Mouse (Mus musculus) cerebellum, adult 2 months (tissue): Measurements from ENCODE around the gene Dusp18. TPM values are rescaled to one million over a fixed set of nuclear protein-coding genes. Genes with fewer than 3 reads are reported as not detected.

Experiments
- DNase-seq, 2 experiments: peaks; one replicate each; pipeline ENCODE4 v3.0.0; 2021
- H3K27ac ChIP-seq: fragments of 200-500 bp; 2 replicates; pipeline ENCODE4 v1.5.1; 2012; ENCODE audit warnings: low read length, control low read depth, inconsistent platforms; ENCODE audit not compliant: insufficient read depth
- H3K27me3 ChIP-seq: fragments of 200-500 bp; 2 replicates; pipeline ENCODE4 v1.6.1; 2012; ENCODE audit warnings: inconsistent platforms, mild to moderate bottlenecking, low read length, moderate library complexity; ENCODE audit not compliant: control insufficient read depth, insufficient read depth
- H3K4me1 ChIP-seq: fragments of 200-500 bp; 2 replicates; pipeline ENCODE4 v1.6.1; 2011; ENCODE audit warnings: low read length; ENCODE audit not compliant: control insufficient read depth, insufficient read depth
- H3K4me3 ChIP-seq: fragments of 200-500 bp; replicated peaks from 2 replicates; pipeline ENCODE3; 2011; ENCODE audit warnings: mild to moderate bottlenecking, low read depth, low read length, control low read depth; ENCODE audit not compliant: insufficient read depth
- CTCF ChIP-seq: fragments of 200-500 bp; IDR thresholded peaks from 2 replicates; pipeline ENCODE4 v1.5.1; 2011; ENCODE audit warnings: low read depth, mild to moderate bottlenecking, control low read depth, low read length, moderate library complexity, borderline replicate concordance; ENCODE audit not compliant: insufficient read depth
- POLR2A ChIP-seq: fragments of 200-500 bp; IDR thresholded peaks from 2 replicates; pipeline ENCODE4 v1.6.1; 2011; ENCODE audit warnings: low read length, control low read depth, borderline replicate concordance; ENCODE audit not compliant: insufficient read depth
- WGBS: fragments of 180-500 bp; shearing (Covaris S2); methylation state at CpG from one replicate; pipeline ENCODE4 v1.1.7; 2018; 5-methylcytosine and 5-hydroxymethylcytosine counted together
- polyA plus RNA-seq: library from polyadenylated mRNA; depleted of rRNA; stranded (reverse); fragments of >200 nt; gene quantifications from 2 replicates; pipeline ENCODE4 v1.2.3, GENCODE M21; 2012

The Dusp18 gene
- polyA plus RNA-seq, 1 experiment: 5.4 TPM

GRCm38 (mm10) chr11:3863454-3864112 is 31.5 kb upstream of the Dusp18 start, which contains the start of gene Osbp2:
Gene Osbp2 (minus strand): TSS chr11:3863903.
- DNase-seq: peak; percentile 91 to 92
- WGBS: 1% methylated on average over 57 of the region's 58 CpGs
- H3K27ac ChIP-seq: peak within 1 kb of the TSS; percentile 84
- no peaks in the 10 kb centered on the region for H3K27me3 ChIP-seq
- peak; percentile 80 for TF ChIP-seq POLR2A
- peak; percentile 59 for TF ChIP-seq CTCF
- H3K4me1 ChIP-seq: peaks cover 11% of the 10 kb centered on the region; the same call in 1 of the 2 replicates
- H3K4me3 ChIP-seq: peak within 1 kb of the TSS; percentile 89

- H3K4me1 ChIP-seq: peaks cover 8% of the 10 kb centered on the region; the same call in 1 of the 2 replicates
- peak overlapping the region; percentile 78 for H3K4me3 ChIP-seq
- 20% methylated on average over 6 of the region's 6 CpGs for WGBS
- no peaks in the 10 kb centered on the region; the same call in 1 of the 2 replicates for H3K27me3 ChIP-seq
- no peak for TF ChIP-seq POLR2A
- no peak for TF ChIP-seq CTCF
- H3K27ac ChIP-seq: peak overlapping the region; percentile 8; the same call in 1 of the 2 replicates
- no peak for DNase-seq
These were observed 30.7 kb upstream of the Dusp18 start for GRCm38 (mm10) chr11:3864343-3864742.

GRCm38 (mm10) chr11:3876419-3876818 is 18.6 kb upstream of the Dusp18 start:
- Histone ChIP-seq H3K4me1 (peaks cover 11% of the 10 kb centered on the region; the same call in 1 of the 2 replicates), H3K27ac (no peak overlapping the region), H3K27me3 (no peaks in the 10 kb centered on the region), H3K4me3 (no peak overlapping the region)
- no peak for TF ChIP-seq CTCF
- no peak for TF ChIP-seq POLR2A
- WGBS: 26% methylated on average over 6 of the region's 6 CpGs
- peak; percentile 51 to 66 for DNase-seq

- Histone ChIP-seq H3K4me3 (no peak overlapping the region), H3K27me3 (no peaks in the 10 kb centered on the region), H3K4me1 (peaks cover 11% of the 10 kb centered on the region), H3K27ac (no peak overlapping the region)
- WGBS: 83% methylated on average over 7 of the region's 7 CpGs
- no peak for TF ChIP-seq POLR2A
- no peak for TF ChIP-seq CTCF
- no peak for DNase-seq
These were observed 16.4 kb upstream of the Dusp18 start for GRCm38 (mm10) chr11:3878660-3879059.

GRCm38 (mm10) chr11:3879836-3880235 is 15.2 kb upstream of the Dusp18 start:
- DNase-seq: peak; percentile 74 to 85
- H3K4me3 ChIP-seq: no peak overlapping the region
- H3K4me1 ChIP-seq: peaks cover 11% of the 10 kb centered on the region
- no peaks in the 10 kb centered on the region for H3K27me3 ChIP-seq
- H3K27ac ChIP-seq: no peak overlapping the region
- 43% methylated on average over 2 of the region's 2 CpGs for WGBS
- no peak for TF ChIP-seq POLR2A
- peak; percentile 91 for TF ChIP-seq CTCF

GRCm38 (mm10) chr11:3883711-3884110 is 11.3 kb upstream of the Dusp18 start:
- H3K4me3 ChIP-seq: no peak overlapping the region
- H3K4me1 ChIP-seq: peaks cover 8% of the 10 kb centered on the region
- no peak for TF ChIP-seq POLR2A
- TF ChIP-seq CTCF: no peak
- WGBS: 95% methylated on average over 3 of the region's 3 CpGs
- no peak for DNase-seq
- H3K27me3 ChIP-seq: no peaks in the 10 kb centered on the region
- H3K27ac ChIP-seq: no peak overlapping the region

- TF ChIP-seq CTCF (no peak), POLR2A (no peak)
- WGBS: 12% methylated on average over 5 of the region's 5 CpGs
These were observed 7.7 kb upstream of the Dusp18 start for GRCm38 (mm10) chr11:3887331-3887730.

GRCm38 (mm10) chr11:3893970-3894369 is 1.1 kb upstream of the Dusp18 start:
- Histone ChIP-seq H3K27ac (no peak overlapping the region), H3K4me1 (peaks cover 5% of the 10 kb centered on the region), H3K4me3 (no peak overlapping the region), H3K27me3 (no peaks in the 10 kb centered on the region)
- TF ChIP-seq POLR2A: no peak
- no peak for TF ChIP-seq CTCF
- no peak for DNase-seq
- WGBS: 93% methylated on average over 6 of the region's 6 CpGs

More at GRCm38 (mm10) chr11:3887331-3887730, 7.7 kb upstream of the Dusp18 start:
- peaks cover 8% of the 10 kb centered on the region; the same call in 1 of the 2 replicates for H3K4me1 ChIP-seq
- no peaks in the 10 kb centered on the region for H3K27me3 ChIP-seq
- H3K4me3 ChIP-seq: no peak overlapping the region
- H3K27ac ChIP-seq: no peak overlapping the region
- peak in 1 of 2 experiments; percentile 61 for DNase-seq
